Mouse (Mus musculus): ENCODE results near the gene Gm12216.

DNA sequence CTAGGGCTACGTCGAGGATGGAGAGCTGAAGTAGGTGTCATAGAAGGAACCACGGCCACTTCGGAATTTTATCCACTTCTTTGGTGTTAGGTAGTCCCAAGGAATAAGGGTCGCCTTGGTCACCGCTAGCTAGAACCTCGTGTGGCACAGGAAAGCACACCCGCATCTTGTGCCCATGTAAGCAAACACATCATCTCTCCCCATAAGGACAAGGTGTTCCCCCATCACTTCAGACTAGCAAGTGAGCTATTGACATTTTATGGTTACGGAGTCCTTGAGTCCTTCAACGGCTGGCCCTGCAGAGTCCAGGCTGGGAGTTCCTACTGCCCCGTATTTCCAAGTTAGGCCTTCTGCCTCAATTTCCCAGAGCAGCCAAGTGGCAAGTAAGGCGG lies 89.9 kb downstream of the Gm12216 start:
- TF ChIP-seq CTCF (IDR thresholded peaks at IDR 0.05; ENCODE audit: insufficient read depth, low read length), result no peak
- no peak for TF ChIP-seq POLR2A (IDR thresholded peaks at IDR 0.05; ENCODE audit: borderline replicate concordance, extremely low read depth, low read depth, low read length)
